Mouse (Mus musculus) heart, adult 10 weeks (tissue): Measurements from ENCODE around the gene Olfr1469. TPM values are rescaled to one million over a fixed set of nuclear protein-coding genes. Genes with fewer than 3 reads are reported as not detected.

ENCODE experiments used
- polyA plus RNA-seq: library from polyadenylated mRNA; stranded (reverse); fragments of 350-450 nt; fragmentation: Illumina TruSeq; extraction: RNeasy Lipid Tissue Mini Kit (QIAGEN cat#74804); gene quantifications from one replicate; pipeline ENCODE4 v1.2.3, GENCODE M21; 2014; ENCODE audit warnings: low read depth, low replicate concordance

Olfr1469 gene
- not detected for polyA plus RNA-seq

DNA sequence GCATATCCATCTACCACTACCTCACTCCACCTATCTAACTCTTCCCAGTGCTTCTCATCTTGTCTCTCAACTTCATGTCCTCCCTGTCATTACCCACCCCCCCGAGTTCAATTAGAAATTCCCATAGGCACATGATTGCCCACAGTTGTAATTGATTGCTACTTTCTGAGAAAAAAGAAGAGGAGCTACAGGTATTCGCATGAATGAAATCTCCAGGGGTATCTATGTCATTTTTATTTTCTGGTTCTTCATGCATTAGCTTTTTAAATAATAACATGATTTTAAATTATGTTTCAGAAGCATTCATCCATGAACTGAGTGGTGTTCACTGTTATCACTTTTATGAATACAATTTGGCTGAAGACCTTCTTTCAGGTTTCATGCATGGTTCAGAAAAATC lies at the start of gene Olfr1469:
Gene Olfr1469 (plus strand): TSS at position 301 of the 400 bp plus-strand sequence.

DNA sequence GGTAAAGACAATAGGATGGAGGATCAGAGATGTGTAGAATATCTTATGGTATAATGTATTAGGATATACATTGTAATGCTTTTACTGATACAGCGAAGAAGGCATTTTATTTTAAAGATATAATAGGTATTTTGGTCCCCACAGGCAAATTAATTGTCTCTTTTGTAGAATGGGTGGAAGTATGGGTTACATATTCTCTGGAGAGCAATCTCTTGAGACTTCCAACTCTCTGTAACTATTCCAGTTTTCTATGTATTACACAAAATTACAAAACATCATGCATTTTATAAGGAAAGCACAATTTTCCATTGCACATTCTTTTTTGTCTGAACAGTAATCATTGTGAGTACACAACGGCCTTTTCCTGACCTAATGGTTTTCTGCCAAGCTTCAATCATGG lies 45.7 kb upstream of the Olfr1469 start, which contains the start of gene Olfr1467:
Gene Olfr1467 (plus strand): TSS at position 301 of the 400 bp plus-strand sequence.

DNA sequence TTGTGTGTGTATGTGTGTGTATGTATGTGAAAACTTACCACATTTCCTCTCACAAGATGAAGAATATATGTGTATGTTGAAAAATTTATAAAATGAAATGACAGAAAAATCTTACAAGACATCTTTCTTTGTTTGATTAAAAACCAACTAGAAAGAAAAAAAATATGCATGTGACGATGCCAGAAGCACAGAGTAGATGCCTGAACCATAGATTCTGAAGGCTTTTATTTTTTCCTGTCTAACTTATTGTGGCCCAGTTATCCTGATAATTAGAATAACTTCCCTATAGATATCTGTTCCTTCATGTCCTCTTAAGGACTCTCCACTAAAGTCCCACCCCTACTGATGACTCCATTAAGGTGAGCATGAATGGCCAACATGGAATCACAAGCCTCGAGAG lies 35.5 kb downstream of the Olfr1469 start, which contains the start of gene Olfr1471:
Gene Olfr1471 (plus strand): TSS at position 301 of the 400 bp plus-strand sequence.

DNA sequence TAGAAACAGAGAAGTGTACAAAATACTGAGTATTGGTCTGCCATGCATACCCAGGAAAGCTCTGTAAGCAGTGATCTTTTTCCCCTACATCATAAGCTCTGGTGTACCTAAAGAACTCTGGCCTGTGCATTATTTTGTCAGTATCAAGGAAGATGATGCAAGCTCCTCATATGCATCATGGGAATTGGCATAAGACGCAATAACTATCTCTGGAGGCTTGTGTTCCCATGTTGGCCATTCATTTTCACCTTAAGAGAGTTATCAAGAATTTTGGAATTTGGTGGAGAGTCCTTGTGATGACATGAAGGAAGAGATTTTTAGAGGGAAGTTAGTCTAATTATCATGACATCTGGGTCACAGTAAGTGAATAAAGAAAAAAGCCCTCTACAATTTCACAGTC lies 48.3 kb downstream of the Olfr1469 start, which contains the start of gene Olfr1472:
Gene Olfr1472 (minus strand): TSS at position 101 of the 400 bp plus-strand sequence.

Other genes starting within 250 kb of the Olfr1469 start
- gene Olfr1461, start 244.8 kb upstream of the Olfr1469 start, polyA plus RNA-seq: not detected
- not detected for gene Olfr1462, start 222.1 kb upstream of the Olfr1469 start, polyA plus RNA-seq
- not detected for gene Olfr1463, start 176.5 kb upstream of the Olfr1469 start, polyA plus RNA-seq
- not detected for gene Olfr1465, start 92.3 kb upstream of the Olfr1469 start, polyA plus RNA-seq
- not detected for gene Olfr1466, start 69.0 kb upstream of the Olfr1469 start, polyA plus RNA-seq
- gene Olfr1467, start 45.6 kb upstream of the Olfr1469 start, polyA plus RNA-seq: not detected
- not detected for gene Olfr1471, start 35.6 kb downstream of the Olfr1469 start, polyA plus RNA-seq
- gene Olfr1472, start 48.2 kb downstream of the Olfr1469 start, polyA plus RNA-seq: not detected
- gene Olfr1474, start 61.7 kb downstream of the Olfr1469 start, polyA plus RNA-seq: not detected
- not detected for gene Olfr1475, start 72.3 kb downstream of the Olfr1469 start, polyA plus RNA-seq
- not detected for gene Olfr1477, start 92.7 kb downstream of the Olfr1469 start, polyA plus RNA-seq
- gene Olfr1480, start 120.1 kb downstream of the Olfr1469 start, polyA plus RNA-seq: not detected
- not detected for gene Olfr1484, start 175.7 kb downstream of the Olfr1469 start, polyA plus RNA-seq
- not detected for gene Olfr1487, start 209.5 kb downstream of the Olfr1469 start, polyA plus RNA-seq
- not detected for gene Olfr1489, start 223.8 kb downstream of the Olfr1469 start, polyA plus RNA-seq
- gene Olfr1490, start 243.2 kb downstream of the Olfr1469 start, polyA plus RNA-seq: not detected